Mouse (Mus musculus) liver, embryonic 14.5 days (tissue): ENCODE measurements around the gene Samd8.

ENCODE experiments used
- CTCF ChIP-seq: IDR thresholded peaks from 2 replicates; pipeline ENCODE4 v1.5.1; 2016; ENCODE audit warnings: antibody characterized with exemption, low read depth, control low read depth
- EP300 ChIP-seq: IDR thresholded peaks from 2 replicates; pipeline ENCODE4 v1.6.1; 2016; ENCODE audit warnings: antibody characterized with exemption, low read depth

DNA sequence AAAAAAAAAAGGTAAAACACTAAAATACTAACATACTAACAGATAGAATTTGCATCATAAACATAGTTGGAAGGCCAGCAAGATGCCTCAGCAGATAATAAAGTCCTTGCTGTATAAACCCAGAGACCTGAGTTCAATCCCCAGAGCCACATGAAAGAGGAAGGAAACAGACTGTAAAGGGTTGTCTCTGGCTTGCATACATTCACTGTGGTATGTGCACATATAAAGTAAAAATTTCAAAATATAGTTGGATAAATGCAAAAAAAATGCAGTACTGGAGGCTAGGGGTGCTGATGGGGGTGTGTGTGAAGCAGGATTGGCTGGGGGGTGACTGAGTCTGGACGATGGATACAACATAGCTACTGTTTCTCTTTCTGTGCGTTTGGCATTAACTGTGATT is 44.9 kb upstream of the Samd8 start:
- TF ChIP-seq CTCF (no peak), EP300 (no peak)
